ENCODE assay signal across 10 mouse cellular contexts in the genomic region with DNA sequence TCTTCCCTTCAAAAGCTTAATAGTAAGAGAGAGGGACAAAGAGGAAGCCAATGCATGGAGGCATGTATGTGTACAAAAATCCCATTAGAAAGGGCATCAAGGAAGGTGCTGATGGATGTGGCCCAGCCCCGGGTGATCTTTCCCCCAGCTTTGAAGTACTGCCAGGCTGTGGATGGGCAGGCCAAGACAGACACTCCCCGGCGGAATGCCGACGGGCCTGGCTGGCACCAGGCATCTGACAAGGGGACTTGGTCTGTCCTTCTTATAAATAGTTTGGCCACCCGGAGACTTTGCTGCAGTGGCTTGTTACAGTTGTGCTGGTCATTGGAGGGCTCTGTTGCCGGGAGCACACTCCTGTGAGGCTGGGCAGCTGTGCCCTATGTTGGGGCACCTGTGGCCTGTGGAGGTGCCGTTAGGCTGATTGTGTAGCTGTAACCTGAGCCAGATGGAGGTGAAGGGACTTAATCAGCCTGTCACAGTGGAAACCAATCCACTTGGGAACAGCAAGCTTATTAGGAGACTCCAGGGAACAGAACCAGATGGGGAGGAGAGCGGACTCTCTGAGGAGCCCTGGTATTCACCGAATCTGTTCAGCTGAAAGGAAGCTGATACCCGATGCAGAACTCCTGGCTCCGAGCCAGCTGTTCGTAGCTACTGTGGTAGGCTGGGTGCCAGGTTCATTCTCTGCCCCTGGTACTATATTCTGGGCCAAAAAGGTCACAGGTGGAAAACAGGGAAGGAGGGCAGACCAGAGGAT. TPM values are rescaled to one million over a fixed set of nuclear protein-coding genes. Genes with fewer than 3 reads are reported as not detected.
DNase-seq lines count a peak whose midpoint lies in the region; ATAC-seq and TF ChIP-seq lines count a peak whose summit lies in the region.
"Had no signal": no experiment of that assay in that cellular context is flagged by ENCODE, and none has a peak within 500 bp of the region (broad histone marks: within the 10 kb centered on the region; RNA-seq: fewer than 3 reads in every experiment).

No protein-coding gene starts in this region.

- WGBS in lung, embryonic 14.5 days = 45% methylated on average over 13 of the region's 13 CpGs
- 26% methylated on average over 13 of the region's 13 CpGs for WGBS in lung, adult 2 months
- 22% methylated on average over 13 of the region's 13 CpGs for WGBS in forebrain, postnatal 0 days
- 47% methylated on average over 13 of the region's 13 CpGs for WGBS in midbrain, postnatal 0 days
- WGBS in cerebellum, adult 2 months = 29% methylated on average over 13 of the region's 13 CpGs

- H3K4me3 ChIP-seq in lung, embryonic 14.5 days (ENCODE audit: low read depth, low read length) = no peak overlapping the region
- no peak overlapping the region for H3K4me3 ChIP-seq in lung, adult 2 months (replicated peaks; ENCODE audit: extremely low read depth, low read depth, low read length)
- H3K4me3 ChIP-seq in forebrain, postnatal 0 days (ENCODE audit: low read depth, low read length) = no peak overlapping the region
- no peak overlapping the region for H3K4me3 ChIP-seq in midbrain, postnatal 0 days (ENCODE audit: low read depth, low read length)
- no peak overlapping the region for H3K4me3 ChIP-seq in cerebellum, adult 2 months (replicated peaks; ENCODE audit: insufficient read depth, low read depth, low read length)
- H3K4me3 ChIP-seq: erythroblast, embryonic 14.5 days; liver, embryonic 15.5 days had no signal

- no peak overlapping the region for H3K9ac ChIP-seq in lung, embryonic 14.5 days
- H3K9ac ChIP-seq in forebrain, postnatal 0 days = no peak overlapping the region
- H3K9ac ChIP-seq in midbrain, postnatal 0 days (replicated peaks; ENCODE audit: low read length, poor library complexity, severe bottlenecking) = no peak overlapping the region
- H3K9ac ChIP-seq: liver, embryonic 15.5 days had no signal

- no peaks in the 10 kb centered on the region for H3K36me3 ChIP-seq in lung, embryonic 14.5 days (ENCODE audit: insufficient read depth)
- H3K36me3 ChIP-seq in forebrain, postnatal 0 days (ENCODE audit: insufficient read depth) = no peaks in the 10 kb centered on the region
- H3K36me3 ChIP-seq in midbrain, postnatal 0 days (ENCODE audit: insufficient read depth, low read length) = no peaks in the 10 kb centered on the region
- H3K36me3 ChIP-seq: liver, embryonic 15.5 days had no signal

- intact Hi-C loops in heart, postnatal 36 days (cut with DNase I) = no loop called here

- H3K9me3 ChIP-seq in lung, embryonic 14.5 days (ENCODE audit: low read depth, low read length) = no peaks in the 10 kb centered on the region
- no peaks in the 10 kb centered on the region for H3K9me3 ChIP-seq in forebrain, postnatal 0 days (ENCODE audit: low read length)
- H3K9me3 ChIP-seq in midbrain, postnatal 0 days (ENCODE audit: low read length) = no peaks in the 10 kb centered on the region
- H3K9me3 ChIP-seq: liver, embryonic 15.5 days had no signal

- no peaks in the 10 kb centered on the region for H3K27me3 ChIP-seq in lung, embryonic 14.5 days (ENCODE audit: insufficient read depth, low read length)
- no peaks in the 10 kb centered on the region for H3K27me3 ChIP-seq in forebrain, postnatal 0 days (ENCODE audit: insufficient read depth, low read length)
- H3K27me3 ChIP-seq in midbrain, postnatal 0 days (ENCODE audit: insufficient read depth, low read length) = no peaks in the 10 kb centered on the region
- no peaks in the 10 kb centered on the region for H3K27me3 ChIP-seq in cerebellum, adult 2 months (ENCODE audit: control insufficient read depth, insufficient read depth, low read length)
- H3K27me3 ChIP-seq: liver, embryonic 15.5 days had no signal

- H3K27ac ChIP-seq in lung, embryonic 14.5 days (ENCODE audit: low read depth) = no peak overlapping the region
- no peak overlapping the region for H3K27ac ChIP-seq in forebrain, postnatal 0 days (ENCODE audit: low read depth, low read length)
- H3K27ac ChIP-seq in midbrain, postnatal 0 days (ENCODE audit: low read depth, low read length) = no peak overlapping the region
- no peak overlapping the region for H3K27ac ChIP-seq in cerebellum, adult 2 months (ENCODE audit: insufficient read depth, low read length)
- H3K27ac ChIP-seq: liver, embryonic 15.5 days had no signal

- no peak for TF ChIP-seq POLR2A in lung, adult 2 months (IDR thresholded peaks at IDR 0.05; ENCODE audit: borderline replicate concordance, extremely low read depth, low read depth, low read length)
- TF ChIP-seq POLR2A in cerebellum, adult 2 months (IDR thresholded peaks at IDR 0.05; ENCODE audit: borderline replicate concordance, insufficient read depth, low read length) = no peak

- TF ChIP-seq CTCF in lung, embryonic 14.5 days (IDR thresholded peaks at IDR 0.05; ENCODE audit: low read depth) = no peak
- TF ChIP-seq CTCF in lung, adult 2 months (IDR thresholded peaks at IDR 0.05; ENCODE audit: insufficient read depth, low read length) = no peak
- no peak for TF ChIP-seq CTCF in forebrain, postnatal 0 days (IDR thresholded peaks at IDR 0.05; ENCODE audit: low read depth)
- no peak for TF ChIP-seq CTCF in midbrain, postnatal 0 days (IDR thresholded peaks at IDR 0.05)
- no peak for TF ChIP-seq CTCF in cerebellum, adult 2 months (IDR thresholded peaks at IDR 0.05; ENCODE audit: borderline replicate concordance, insufficient read depth, low read depth, low read length)

- DNase-seq in lung, embryonic 14.5 days = peak; percentile 62
- DNase-seq in lung, adult 2 months = no peak
- DNase-seq in forebrain, postnatal 0 days = peak; percentile 67
- DNase-seq in heart, postnatal 36 days = peak; percentile 52 to 69
- peak; percentile 78 for DNase-seq in midbrain, postnatal 0 days (ENCODE audit: low spot score)
- no peak for DNase-seq in T-cell, adult 2 months (ENCODE audit: low spot score)
- no peak for DNase-seq in layer of hippocampus, postnatal 36 days
- no peak for DNase-seq in cerebellum, adult 2 months

- H3K4me1 ChIP-seq in lung, embryonic 14.5 days (ENCODE audit: insufficient read depth) = no peaks in the 10 kb centered on the region
- H3K4me1 ChIP-seq in lung, adult 2 months (ENCODE audit: control insufficient read depth, insufficient read depth, low read length) = peaks cover 2% of the 10 kb centered on the region
- no peaks in the 10 kb centered on the region for H3K4me1 ChIP-seq in forebrain, postnatal 0 days (ENCODE audit: insufficient read depth)
- H3K4me1 ChIP-seq in midbrain, postnatal 0 days (ENCODE audit: insufficient read depth, low read length) = no peaks in the 10 kb centered on the region
- peaks cover 9% of the 10 kb centered on the region for H3K4me1 ChIP-seq in cerebellum, adult 2 months (ENCODE audit: control insufficient read depth, insufficient read depth, low read length)
- H3K4me1 ChIP-seq: liver, embryonic 15.5 days had no signal

- peak; percentile 53; the same call in 1 of the 2 replicates for ATAC-seq in lung, embryonic 14.5 days (ENCODE audit: insufficient read depth)
- peak; percentile 50; the same call in 1 of the 2 replicates for ATAC-seq in forebrain, postnatal 0 days
- ATAC-seq in midbrain, postnatal 0 days (ENCODE audit: low FRiP score) = no peak

- H3K4me2 ChIP-seq in lung, embryonic 14.5 days = no peak overlapping the region
- no peak overlapping the region for H3K4me2 ChIP-seq in forebrain, postnatal 0 days (ENCODE audit: low read depth)
- no peak overlapping the region for H3K4me2 ChIP-seq in midbrain, postnatal 0 days (ENCODE audit: low read depth, low read length, poor library complexity, severe bottlenecking)
- H3K4me2 ChIP-seq: liver, embryonic 15.5 days had no signal

RNA-seq across cellular contexts. Expression of gene Eml1, which starts 15.9 kb away (rescaled TPM):
- polyA plus RNA-seq in lung, embryonic 14.5 days (2014; fragmentation: Nextera tagmentation; extraction: Ambion mirVana) = 105 and 109 TPM in 2 replicates
- polyA plus RNA-seq in lung, adult 2 months (2012; rRNA removed) = 51.5 and 70.6 TPM in 2 replicates
- total RNA-seq in forebrain, postnatal 0 days (2014; rRNA removed) = 69.1 and 82.9 TPM in 2 replicates
- polyA plus RNA-seq in forebrain, postnatal 0 days (2015; fragmentation: Nextera tagmentation; extraction: Ambion mirVana) = 42.8 and 43.5 TPM in 2 replicates
- total RNA-seq in heart, postnatal 36 days (2021) = 10 to 100 TPM; 74.3 to 87.1 TPM
- total RNA-seq in midbrain, postnatal 0 days (2014; rRNA removed) = 43.9 and 52.0 TPM in 2 replicates
- 34.0 and 37.4 TPM in 2 replicates for polyA plus RNA-seq in midbrain, postnatal 0 days (2015; fragmentation: Nextera tagmentation; extraction: Ambion mirVana)
- 10 to 100 TPM; 46.9 to 58.5 TPM for total RNA-seq in layer of hippocampus, postnatal 36 days (2021)
- polyA plus RNA-seq in cerebellum, adult 2 months (2012; rRNA removed) = 89.7 and 93.9 TPM in 2 replicates

RNA-seq across cellular contexts. Expression of gene Cyp46a1, which starts 52.5 kb away (rescaled TPM):
- 3.9 and 4.4 TPM in 2 replicates for polyA plus RNA-seq in lung, embryonic 14.5 days (2014; fragmentation: Nextera tagmentation; extraction: Ambion mirVana)
- 1.6 and 3.0 TPM in 2 replicates for polyA plus RNA-seq in lung, adult 2 months (2012; rRNA removed)
- total RNA-seq in forebrain, postnatal 0 days (2014; rRNA removed) = 30.4 and 34.9 TPM in 2 replicates
- 41.8 and 49.6 TPM in 2 replicates for polyA plus RNA-seq in forebrain, postnatal 0 days (2015; fragmentation: Nextera tagmentation; extraction: Ambion mirVana)
- total RNA-seq in heart, postnatal 36 days (2021) = under 1 TPM; 0.41 to 0.44 TPM
- total RNA-seq in midbrain, postnatal 0 days (2014; rRNA removed) = 33.2 and 36.0 TPM in 2 replicates
- 52.0 and 55.3 TPM in 2 replicates for polyA plus RNA-seq in midbrain, postnatal 0 days (2015; fragmentation: Nextera tagmentation; extraction: Ambion mirVana)
- total RNA-seq in layer of hippocampus, postnatal 36 days (2021) = 100 to 1,000 TPM; 168 to 174 TPM
- polyA plus RNA-seq in cerebellum, adult 2 months (2012; rRNA removed) = 88.8 and 93.7 TPM in 2 replicates
- polyA plus RNA-seq: erythroblast, embryonic 14.5 days had no signal

Comparison
In these comparisons a context has a peak if more than half of its experiments do, and no peak if none do; other contexts are left out.
1. DNase-seq: peak in lung, embryonic 14.5 days (single experiment), forebrain, postnatal 0 days (single experiment), heart, postnatal 36 days (2 of 2) and midbrain, postnatal 0 days (single experiment); none in lung, adult 2 months (single experiment), T-cell, adult 2 months (single experiment), layer of hippocampus, postnatal 36 days (0 of 2) and cerebellum, adult 2 months (0 of 2).